In genomic region chr2:150307183-150307773, GRCm38 (mm10) we compare ENCODE assay signal across 15 mouse cellular contexts. TPM values are rescaled to one million over a fixed set of nuclear protein-coding genes. Genes with fewer than 3 reads are reported as not detected.
A peak's percentile ranks its signal among the peaks of the same experiment; 100 is the strongest.
DNase-seq lines count a peak whose midpoint lies in the region; TF ChIP-seq lines count a peak whose summit lies in the region.
"Had no signal": no experiment of that assay in that cellular context is flagged by ENCODE, and none has a peak within 500 bp of the region (broad histone marks: within the 10 kb centered on the region; RNA-seq: fewer than 3 reads in every experiment).

No protein-coding gene starts in this region.

- intact Hi-C loops in left cerebral cortex, adult 2 months (cut with DNase I), result no loop called here

- no peak overlapping the region for H3K27ac ChIP-seq in left cerebral cortex, adult 2 months
- H3K27ac ChIP-seq: forebrain, embryonic 12.5 days; hindbrain, embryonic 14.5 days; layer of hippocampus, adult 2 months; limb, embryonic 15.5 days had no signal

- no peak for TF ChIP-seq CTCF in left cerebral cortex, adult 2 months (IDR thresholded peaks at IDR 0.05)

- no peak overlapping the region for H3K4me3 ChIP-seq in left cerebral cortex, adult 2 months
- H3K4me3 ChIP-seq: forebrain, embryonic 12.5 days; layer of hippocampus, adult 2 months; limb, embryonic 15.5 days had no signal

- DNase-seq in A20 (ENCODE audit: low read depth, low spot score), result peak; percentile 3
- peak; percentile 76 for DNase-seq in CD4-positive helper T cell, adult 2 months (ENCODE audit: low read depth, low spot score)
- peak; percentile 78 for DNase-seq in induced T-regulatory cell, adult 2 months (ENCODE audit: low read depth)
- peak; percentile 71 for DNase-seq in spleen, postnatal 36 days (ENCODE audit: low spot score in 2 of 2)
- DNase-seq in kidney, adult 11 months, result no peak
- DNase-seq in left cerebral cortex, adult 2 months (ENCODE audit: extremely low spot score in 1 of 2, low spot score in 2 of 2), result no peak
- no peak for DNase-seq in right cerebral cortex, postnatal 25 days
- DNase-seq: cerebellum, adult 11-12 months; heart, postnatal 10 days; kidney, adult 9 months had no signal

RNA-seq across cellular contexts. Expression of gene Gm10130, which starts 16.2 kb away (rescaled TPM):
- 1 to 10 TPM in 1 of 2 experiments, not detected in 1; 2.6 TPM for total RNA-seq in left cerebral cortex, adult 2 months (2021)

RNA-seq across cellular contexts. Expression of gene Gm14124, which starts 50.0 kb away (rescaled TPM):
- under 1 TPM; 0.32 to 0.37 TPM for total RNA-seq in left cerebral cortex, adult 2 months (2021)
- total RNA-seq: gastrocnemius, adult 8-10 months had no signal

RNA-seq across cellular contexts. Expression of gene Gm21994, which starts 51.9 kb away (rescaled TPM):
- 1 to 10 TPM; 6.5 to 7.9 TPM for total RNA-seq in left cerebral cortex, adult 2 months (2021)

RNA-seq across cellular contexts. Expression of gene 3300002I08Rik, which starts 55.3 kb away (rescaled TPM):
- 1 to 10 TPM; 8.4 to 9.2 TPM for total RNA-seq in left cerebral cortex, adult 2 months (2021)

Comparison
In these comparisons a context has a peak if more than half of its experiments do, and no peak if none do; other contexts are left out.
1. DNase-seq: peak in A20 (single experiment), CD4-positive helper T cell, adult 2 months (single experiment), induced T-regulatory cell, adult 2 months (single experiment) and spleen, postnatal 36 days (2 of 2); none in kidney, adult 11 months (single experiment), left cerebral cortex, adult 2 months (0 of 2) and right cerebral cortex, postnatal 25 days (single experiment).